In the genomic region with DNA sequence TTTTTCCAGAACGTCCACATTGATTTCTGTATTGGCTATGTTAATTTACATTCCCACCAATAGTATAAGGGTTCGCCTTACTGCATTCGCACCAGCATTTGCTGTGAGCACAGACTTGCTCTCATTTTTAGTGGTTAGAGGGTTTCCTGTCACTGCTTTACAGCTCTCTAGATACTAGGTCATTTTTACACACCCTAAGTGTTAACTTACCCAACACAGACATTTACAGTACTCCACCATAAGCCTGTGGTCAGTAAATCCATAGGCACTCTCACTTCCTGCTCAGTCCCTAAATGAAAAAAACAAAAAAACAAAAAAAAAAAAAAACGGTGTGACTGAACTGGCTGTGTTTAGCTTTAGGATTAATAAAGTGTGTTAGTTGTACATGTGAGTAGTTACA, we compare ENCODE assay signal across 12 mouse cellular contexts. TPM values are rescaled to one million over a fixed set of nuclear protein-coding genes. Genes with fewer than 3 reads are reported as not detected.
"Had no signal": no experiment of that assay in that cellular context is flagged by ENCODE, and none has a peak within 500 bp of the region (broad histone marks: within the 10 kb centered on the region; RNA-seq: fewer than 3 reads in every experiment).

No protein-coding gene starts in this region.

- DNase-seq: retina, postnatal 1 day; right cerebral cortex, adult 18-20 months; right cerebral cortex, postnatal 14 days; right cerebral cortex, postnatal 25 days; right cerebral cortex, postnatal 4 days; spleen, adult 18-20 months; thymus, adult 2 months; thymus, postnatal 14 days; thymus, postnatal 25 days; thymus, postnatal 36 days; thymus, postnatal 4 days had no signal

RNA-seq across cellular contexts. Expression of gene Myoc, which starts 52.7 kb away (rescaled TPM):
- total RNA-seq: neutrophil, adult 5-6 weeks had no signal
